ENCODE assay signal across 10 mouse cellular contexts in the genomic region with DNA sequence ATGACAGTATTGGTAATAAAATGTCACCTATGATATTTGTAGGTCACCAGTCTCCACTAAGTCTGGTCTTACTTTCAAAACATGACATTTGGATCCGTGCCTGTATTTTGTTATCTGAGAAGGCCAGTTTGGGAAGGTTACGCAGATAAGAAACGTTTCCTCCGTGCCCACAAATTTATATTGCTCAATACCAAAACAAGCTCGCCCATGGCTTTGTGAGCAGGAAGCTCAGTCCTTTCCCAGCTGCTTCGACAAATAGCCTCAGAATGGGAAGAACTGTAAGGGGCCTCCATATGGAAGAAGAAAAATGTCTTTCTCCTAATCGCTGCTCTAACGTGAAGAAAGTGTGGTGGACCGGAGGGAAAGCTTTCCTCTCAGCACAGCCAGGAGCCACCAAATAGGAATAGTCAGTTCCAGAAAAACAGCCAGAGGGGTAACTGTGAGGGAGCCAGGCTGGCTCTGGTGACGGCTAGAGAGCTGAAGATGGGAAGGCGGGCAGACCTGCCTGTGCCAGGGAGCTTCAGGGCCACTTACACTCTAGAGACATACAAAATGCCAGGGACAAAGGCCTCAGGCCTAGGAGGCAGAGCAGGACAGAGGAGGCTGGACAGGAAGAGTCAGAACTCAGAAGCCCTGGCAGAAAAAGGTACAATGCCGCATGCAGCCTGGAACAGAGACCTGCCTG. TPM values are rescaled to one million over a fixed set of nuclear protein-coding genes. Genes with fewer than 3 reads are reported as not detected.
DNase-seq lines count a peak whose midpoint lies in the region; ATAC-seq and TF ChIP-seq lines count a peak whose summit lies in the region.
"Had no signal": no experiment of that assay in that cellular context is flagged by ENCODE, and none has a peak within 500 bp of the region (broad histone marks: within the 10 kb centered on the region; RNA-seq: fewer than 3 reads in every experiment).

No protein-coding gene starts in this region.

- no peaks in the 10 kb centered on the region for H3K36me3 ChIP-seq in heart, embryonic 10.5 days
- H3K36me3 ChIP-seq in liver, adult 2 months (ENCODE audit: control insufficient read depth, insufficient read depth, low read length): no peaks in the 10 kb centered on the region
- H3K36me3 ChIP-seq: hindbrain, embryonic 15.5 days had no signal

- TF ChIP-seq CTCF in liver, adult 2 months (IDR thresholded peaks at IDR 0.05; ENCODE audit: low read depth, low read length): no peak

- no peak overlapping the region for H3K9ac ChIP-seq in liver, adult 2 months (ENCODE audit: low read depth, low read length)
- H3K9ac ChIP-seq: hindbrain, embryonic 15.5 days had no signal

- H3K27me3 ChIP-seq in heart, embryonic 10.5 days (ENCODE audit: insufficient read depth, poor library complexity, severe bottlenecking): peaks cover 62% of the 10 kb centered on the region
- no peaks in the 10 kb centered on the region for H3K27me3 ChIP-seq in liver, adult 2 months (ENCODE audit: control insufficient read depth, insufficient read depth, low read length)
- H3K27me3 ChIP-seq: hindbrain, embryonic 15.5 days had no signal

- TF ChIP-seq POLR2A in liver, adult 2 months (IDR thresholded peaks at IDR 0.05; ENCODE audit: extremely low read depth, insufficient read depth, low read length): no peak

- no peak for DNase-seq in heart, embryonic 10.5 days (ENCODE audit: low spot score)
- no peak for DNase-seq in heart, postnatal 14 days
- DNase-seq in spleen, adult 12 weeks (ENCODE audit: low spot score): peak; percentile 63
- DNase-seq in spleen, adult 18-20 months: no peak
- peak; percentile 97 for DNase-seq in liver, adult 2 months (ENCODE audit: extremely low read depth, low read depth, low spot score)
- DNase-seq in gastrocnemius, postnatal 14 days: no peak
- DNase-seq in layer of hippocampus, postnatal 36 days: no peak

- H3K9me3 ChIP-seq in heart, embryonic 10.5 days: no peaks in the 10 kb centered on the region
- H3K9me3 ChIP-seq: hindbrain, embryonic 15.5 days had no signal

- intact Hi-C loops in heart, postnatal 14 days (cut with DNase I): no loop called here
- intact Hi-C loops in gastrocnemius, postnatal 14 days (cut with DNase I; ENCODE audit: low total_unique reads): no loop called here

- H3K79me2 ChIP-seq in liver, adult 2 months (ENCODE audit: control insufficient read depth, insufficient read depth, low read length): no peaks in the 10 kb centered on the region

- ATAC-seq in frontal cortex, adult (ENCODE audit: low TSS enrichment): no peak

- 67% methylated on average over 12 of the region's 12 CpGs for WGBS in heart, embryonic 10.5 days
- WGBS in liver, adult 2 months: 27% methylated on average over 12 of the region's 12 CpGs

- H3K4me3 ChIP-seq in heart, embryonic 10.5 days: no peak overlapping the region
- no peak overlapping the region for H3K4me3 ChIP-seq in liver, adult 2 months (ENCODE audit: insufficient read depth, low read depth, low read length)
- H3K4me3 ChIP-seq: hindbrain, embryonic 15.5 days had no signal

- H3K4me1 ChIP-seq in heart, embryonic 10.5 days: peaks cover 23% of the 10 kb centered on the region
- peaks cover 10% of the 10 kb centered on the region for H3K4me1 ChIP-seq in liver, adult 2 months (ENCODE audit: control insufficient read depth, insufficient read depth, low read length)

- H3K27ac ChIP-seq in heart, embryonic 10.5 days: peak overlapping the region; percentile 53; the same call in 1 of the 2 replicates
- H3K27ac ChIP-seq in liver, adult 2 months (replicated peaks; ENCODE audit: insufficient read depth, low read depth, low read length): peak overlapping the region; percentile 36
- H3K27ac ChIP-seq: hindbrain, embryonic 15.5 days; stomach, postnatal 0 days had no signal

RNA-seq across cellular contexts. Expression of gene Fhdc1, which starts 24.4 kb away (rescaled TPM):
- polyA plus RNA-seq in heart, embryonic 10.5 days (2016; fragmentation: Nextera tagmentation; extraction: Ambion mirVana): 1.2 and 2.0 TPM in 2 replicates
- 1 to 10 TPM in 1 of 2 experiments, under 1 TPM in 1; 0.66 to 1.7 TPM for total RNA-seq in heart, postnatal 14 days (2021)
- 0.07 and 0.09 TPM in 2 replicates for total RNA-seq in liver, adult 2 months (2014; rRNA removed)
- polyA plus RNA-seq in liver, adult 2 months (2012; rRNA removed): 0.09 and 0.18 TPM in 2 replicates
- under 1 TPM; 0.24 to 0.55 TPM for total RNA-seq in gastrocnemius, postnatal 14 days (2021)
- 1 to 10 TPM; 2.4 to 2.8 TPM for total RNA-seq in layer of hippocampus, postnatal 36 days (2021)

Comparison
In these comparisons a context has a peak if more than half of its experiments do, and no peak if none do; other contexts are left out.
1. DNase-seq: peak in spleen, adult 12 weeks (single experiment) and liver, adult 2 months (single experiment); none in heart, embryonic 10.5 days (single experiment), heart, postnatal 14 days (0 of 2), spleen, adult 18-20 months (0 of 2), gastrocnemius, postnatal 14 days (single experiment) and layer of hippocampus, postnatal 36 days (0 of 2).